Mouse (Mus musculus): ENCODE data around the gene G6pc3.

DNA sequence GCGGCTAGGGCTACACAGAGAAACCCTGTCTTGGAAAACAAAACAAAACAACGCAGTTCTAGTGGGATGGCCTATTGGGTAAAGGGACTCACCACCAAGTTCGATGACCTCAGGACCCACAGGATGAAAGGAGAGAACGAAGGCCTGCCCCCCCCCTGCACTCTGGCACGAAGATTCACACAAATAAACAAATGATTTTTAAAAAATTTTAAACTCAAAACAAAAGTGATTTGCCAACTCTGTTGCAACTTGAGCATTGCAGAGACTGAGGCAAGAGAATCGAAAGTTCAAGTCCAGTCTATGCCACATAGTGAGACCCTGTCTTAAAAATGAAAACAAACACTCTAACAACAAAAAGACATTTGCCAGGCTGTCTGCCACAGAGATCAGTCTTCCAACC lies 51.2 kb downstream of the G6pc3 start:
- TF ChIP-seq CTCF (IDR thresholded peaks at IDR 0.05; ENCODE audit: insufficient read depth, low read depth, low read length), result no peak
- TF ChIP-seq POLR2A (IDR thresholded peaks at IDR 0.05; ENCODE audit: insufficient read depth, low read depth, low read length), result no peak
